Mouse (Mus musculus) liver, adult 2 months (tissue): ENCODE measurements around the gene Ajuba.

Experiments
- CTCF ChIP-seq: fragments of 200-500 bp; IDR thresholded peaks from 2 replicates; pipeline ENCODE4 v1.5.1; 2011; ENCODE audit warnings: low read depth, low read length, control low read depth
- POLR2A ChIP-seq: fragments of 200-500 bp; IDR thresholded peaks from 2 replicates; pipeline ENCODE4 v1.6.1; 2011; ENCODE audit warnings: low read length, control low read depth; ENCODE audit not compliant: insufficient read depth; ENCODE audit errors: extremely low read depth

DNA sequence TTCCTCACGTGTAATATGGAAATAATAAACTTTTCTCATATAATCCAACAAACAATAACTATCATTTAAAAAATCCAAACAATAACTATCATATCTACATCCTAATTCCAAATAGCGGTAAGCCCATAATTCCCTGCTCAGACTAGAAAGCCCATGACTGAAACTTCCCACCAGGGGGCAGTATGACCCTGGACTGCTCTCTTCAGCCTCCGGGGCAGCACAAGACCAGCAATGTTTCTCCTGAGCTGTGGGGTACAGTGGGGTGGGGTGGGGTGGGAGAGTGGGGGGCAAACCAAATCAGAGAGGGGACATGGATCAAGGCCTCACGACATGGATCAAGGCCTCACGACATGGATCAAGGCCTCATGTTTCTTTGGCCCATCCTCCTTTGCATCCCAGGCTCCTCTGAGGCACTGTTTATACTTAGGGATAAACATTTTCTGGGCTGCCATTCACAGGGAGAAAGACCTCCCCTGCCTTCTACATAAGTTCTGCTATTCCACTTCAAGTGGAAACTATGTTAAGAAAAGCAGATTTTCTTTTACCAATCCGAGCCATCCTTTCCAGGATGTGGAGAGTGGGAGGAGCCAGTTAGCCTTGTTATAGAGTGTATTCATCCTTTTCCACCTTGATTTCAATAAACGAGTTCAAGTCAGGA lies 6.5 kb upstream of the Ajuba start:
- TF ChIP-seq POLR2A (no peak), CTCF (peak; percentile 77)
